Mouse (Mus musculus): ENCODE results near the gene Lrfn3.

DNA sequence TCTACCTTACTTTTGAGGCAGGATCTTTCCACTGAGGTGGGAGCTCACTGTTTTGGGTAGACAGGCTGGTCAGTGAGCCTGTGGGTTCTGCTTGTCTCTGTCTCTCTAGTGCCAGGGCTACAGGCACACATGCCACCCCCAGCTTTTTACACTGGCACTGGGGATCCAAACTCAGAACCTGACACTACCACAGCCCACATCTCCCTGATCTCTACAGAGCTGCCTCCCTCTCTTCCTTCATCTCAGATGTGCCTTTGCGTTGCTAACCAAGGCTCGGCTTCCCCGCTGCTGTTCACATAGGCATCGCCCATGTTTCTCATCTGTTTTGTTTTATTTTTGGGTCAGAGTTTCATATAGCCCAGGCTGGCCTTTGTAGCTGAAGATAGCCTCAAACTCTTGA, 31.1 kb upstream of the Lrfn3 start:
- TF ChIP-seq EP300 (IDR thresholded peaks at IDR 0.05; ENCODE audit: low read length) (no peak), RAD21 (IDR thresholded peaks at IDR 0.05; ENCODE audit: low read depth, low read length) (no peak), MAX (IDR thresholded peaks at IDR 0.05; ENCODE audit: low read length) (no peak), NELFE (IDR thresholded peaks at IDR 0.05; ENCODE audit: low read depth, low read length) (no peak), POLR2AphosphoS2 (IDR thresholded peaks at IDR 0.05; ENCODE audit: low read depth, low read length) (no peak)

All from CH12.LX (cell line).